Comparison of ENCODE assay signal across 31 mouse cellular contexts in the genomic region with DNA sequence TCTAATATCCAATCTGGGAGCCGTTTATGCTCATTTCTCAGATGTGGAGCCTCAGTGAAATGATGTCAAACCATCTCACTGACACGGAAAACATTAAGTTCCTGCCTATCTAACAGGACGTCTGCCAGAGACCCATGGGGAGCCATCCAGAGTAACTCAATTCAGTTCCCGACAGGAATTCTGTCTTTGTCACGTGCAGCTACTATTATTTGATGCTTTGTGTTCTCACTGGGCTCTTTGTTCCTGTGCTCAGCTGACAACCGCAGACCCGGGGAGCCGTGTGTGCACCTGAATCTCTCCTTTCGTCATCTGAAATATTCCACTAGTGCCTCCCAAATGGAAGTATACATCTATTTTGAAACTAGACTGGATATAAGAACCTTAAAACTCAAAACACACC.
A peak's percentile ranks its signal among the peaks of the same experiment; 100 is the strongest.
DNase-seq lines count a peak whose midpoint lies in the region; ATAC-seq lines count a peak whose summit lies in the region.
"Had no signal": no experiment of that assay in that cellular context is flagged by ENCODE, and none has a peak within 500 bp of the region (broad histone marks: within the 10 kb centered on the region; RNA-seq: fewer than 3 reads in every experiment).

No protein-coding gene starts in this region.

- no peak overlapping the region for H3K4me3 ChIP-seq in hindbrain, embryonic 14.5 days (replicated peaks; ENCODE audit: low read length)
- H3K4me3 ChIP-seq in hindbrain, embryonic 16.5 days (ENCODE audit: low read length), result no peak overlapping the region
- no peak overlapping the region for H3K4me3 ChIP-seq in neural tube, embryonic 13.5 days
- H3K4me3 ChIP-seq: embryonic facial prominence, embryonic 10.5 days; embryonic facial prominence, embryonic 15.5 days; hindbrain, embryonic 10.5 days; kidney, embryonic 15.5 days; left cerebral cortex, adult 2 months; limb, embryonic 12.5 days; liver, embryonic 15.5 days; midbrain, embryonic 12.5 days; myocyte had no signal

- no peaks in the 10 kb centered on the region for H3K27me3 ChIP-seq in hindbrain, embryonic 14.5 days (ENCODE audit: control insufficient read depth, insufficient read depth, low read length)
- no peaks in the 10 kb centered on the region for H3K27me3 ChIP-seq in hindbrain, embryonic 16.5 days (replicated peaks; ENCODE audit: control insufficient read depth, insufficient read depth, low read length)
- H3K27me3 ChIP-seq in neural tube, embryonic 13.5 days, result no peaks in the 10 kb centered on the region
- H3K27me3 ChIP-seq: CH12.LX; embryonic facial prominence, embryonic 15.5 days; kidney, embryonic 15.5 days; limb, embryonic 12.5 days; liver, embryonic 15.5 days; midbrain, embryonic 12.5 days had no signal

- no peaks in the 10 kb centered on the region for H3K36me3 ChIP-seq in hindbrain, embryonic 14.5 days (replicated peaks; ENCODE audit: control insufficient read depth, insufficient read depth)
- H3K36me3 ChIP-seq in hindbrain, embryonic 16.5 days (ENCODE audit: control insufficient read depth, insufficient read depth, low read length), result no peaks in the 10 kb centered on the region
- no peaks in the 10 kb centered on the region for H3K36me3 ChIP-seq in neural tube, embryonic 13.5 days
- H3K36me3 ChIP-seq: embryonic facial prominence, embryonic 10.5 days; embryonic facial prominence, embryonic 15.5 days; hindbrain, embryonic 10.5 days; kidney, embryonic 15.5 days; limb, embryonic 12.5 days; liver, embryonic 15.5 days; midbrain, embryonic 12.5 days had no signal

- H3K4me2 ChIP-seq in hindbrain, embryonic 14.5 days (replicated peaks), result no peak overlapping the region; the same call in 1 of the 2 replicates
- H3K4me2 ChIP-seq in hindbrain, embryonic 16.5 days (ENCODE audit: low read length), result no peak overlapping the region
- no peak overlapping the region for H3K4me2 ChIP-seq in neural tube, embryonic 13.5 days
- H3K4me2 ChIP-seq: embryonic facial prominence, embryonic 15.5 days; kidney, embryonic 15.5 days; limb, embryonic 12.5 days; liver, embryonic 15.5 days; lung, embryonic 14.5 days; midbrain, embryonic 12.5 days had no signal

- 30% methylated on average over 9 of the region's 9 CpGs for WGBS in hindbrain, embryonic 14.5 days
- WGBS in hindbrain, embryonic 16.5 days, result 23% methylated on average over 9 of the region's 9 CpGs
- 48% methylated on average over 9 of the region's 9 CpGs for WGBS in neural tube, embryonic 13.5 days

- H3K9ac ChIP-seq in hindbrain, embryonic 14.5 days, result no peak overlapping the region
- no peak overlapping the region for H3K9ac ChIP-seq in hindbrain, embryonic 16.5 days (ENCODE audit: low read depth, low read length)
- H3K9ac ChIP-seq in neural tube, embryonic 13.5 days, result no peak overlapping the region
- H3K9ac ChIP-seq: embryonic facial prominence, embryonic 15.5 days; kidney, embryonic 15.5 days; limb, embryonic 12.5 days; liver, embryonic 15.5 days; lung, embryonic 14.5 days; midbrain, embryonic 12.5 days had no signal

- no peaks in the 10 kb centered on the region for H3K9me3 ChIP-seq in hindbrain, embryonic 14.5 days (ENCODE audit: control insufficient read depth, low read length)
- H3K9me3 ChIP-seq in hindbrain, embryonic 16.5 days (ENCODE audit: control insufficient read depth, low read length), result no peaks in the 10 kb centered on the region
- no peaks in the 10 kb centered on the region for H3K9me3 ChIP-seq in neural tube, embryonic 13.5 days
- H3K9me3 ChIP-seq: embryonic facial prominence, embryonic 10.5 days; embryonic facial prominence, embryonic 15.5 days; hindbrain, embryonic 10.5 days; kidney, embryonic 15.5 days; limb, embryonic 12.5 days; liver, embryonic 15.5 days; midbrain, embryonic 12.5 days had no signal

- peak overlapping the region; percentile 57 for H3K27ac ChIP-seq in hindbrain, embryonic 14.5 days
- H3K27ac ChIP-seq in hindbrain, embryonic 16.5 days (ENCODE audit: low read depth, low read length), result no peak overlapping the region
- peak overlapping the region; percentile 29; the same call in 1 of the 2 replicates for H3K27ac ChIP-seq in neural tube, embryonic 13.5 days (replicated peaks)
- H3K27ac ChIP-seq: embryonic facial prominence, embryonic 10.5 days; embryonic facial prominence, embryonic 15.5 days; hindbrain, embryonic 10.5 days; kidney, embryonic 15.5 days; left cerebral cortex, adult 2 months; limb, embryonic 12.5 days; liver, embryonic 15.5 days; midbrain, embryonic 12.5 days had no signal

- DNase-seq in cerebellum, postnatal 10 days, result peak; percentile 7 to 12
- DNase-seq in cerebellum, postnatal 4 days (ENCODE audit: low spot score in 2 of 2), result no peak
- DNase-seq in hindbrain, embryonic 14.5 days (ENCODE audit: low spot score), result peak; percentile 27
- DNase-seq in neural tube, embryonic 10.5 days (ENCODE audit: extremely low spot score, low spot score), result no peak
- no peak for DNase-seq in spleen, postnatal 14 days (ENCODE audit: low spot score in 2 of 2)
- no peak for DNase-seq in ovary, postnatal 36 days (ENCODE audit: low spot score)
- DNase-seq: adrenal gland, postnatal 14 days; cerebellum, adult 18-20 months; cerebellum, postnatal 14 days; gastrocnemius, postnatal 14 days; heart, postnatal 14 days; kidney, adult 18-20 months; kidney, postnatal 25 days; lung, embryonic 14.5 days; lung, postnatal 14 days; right cerebral cortex, adult 18-20 months; right cerebral cortex, postnatal 4 days; thymus, adult 2 months; thymus, postnatal 36 days had no signal

- peak; percentile 53; the same call in 1 of the 2 replicates for ATAC-seq in hindbrain, embryonic 14.5 days (ENCODE audit: low FRiP score)
- ATAC-seq in hindbrain, embryonic 16.5 days, result no peak
- no peak for ATAC-seq in neural tube, embryonic 13.5 days (ENCODE audit: low read depth)

- peaks cover 5% of the 10 kb centered on the region; the same call in 1 of the 2 replicates for H3K4me1 ChIP-seq in hindbrain, embryonic 14.5 days (replicated peaks; ENCODE audit: control insufficient read depth, insufficient read depth, low read length)
- H3K4me1 ChIP-seq in hindbrain, embryonic 16.5 days (ENCODE audit: control insufficient read depth, insufficient read depth, low read depth, low read length), result no peaks in the 10 kb centered on the region
- H3K4me1 ChIP-seq in neural tube, embryonic 13.5 days (replicated peaks), result no peaks in the 10 kb centered on the region; the same call in 1 of the 2 replicates
- H3K4me1 ChIP-seq: hindbrain, embryonic 10.5 days; liver, embryonic 15.5 days had no signal

Comparison
In these comparisons a context has a peak if more than half of its experiments do, and no peak if none do; other contexts are left out.
1. DNase-seq: peak in cerebellum, postnatal 10 days (2 of 2) and hindbrain, embryonic 14.5 days (single experiment); none in cerebellum, postnatal 4 days (0 of 2), neural tube, embryonic 10.5 days (single experiment), spleen, postnatal 14 days (0 of 2) and ovary, postnatal 36 days (single experiment).